Mouse (Mus musculus): ENCODE results near the gene Zdhhc1.

Gene Zdhhc1

DNA sequence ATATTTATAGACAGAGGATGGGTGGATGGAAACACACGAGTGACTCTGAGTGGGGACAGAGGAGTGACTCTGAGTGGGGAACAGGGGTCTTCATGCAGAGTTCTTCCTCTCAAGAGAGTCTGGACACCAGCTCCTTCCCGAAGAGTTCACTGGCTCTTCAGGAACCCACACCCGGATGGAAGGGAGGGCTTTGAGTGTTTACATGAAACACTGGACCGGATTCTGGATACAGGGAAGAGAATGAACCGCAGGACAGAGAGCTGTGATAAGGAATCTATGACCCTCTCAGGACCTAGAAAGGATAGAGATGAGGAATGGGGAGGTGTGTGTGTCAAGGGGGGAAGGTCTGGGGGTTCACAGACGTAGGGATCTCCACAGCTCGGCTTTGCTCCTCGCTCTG is 20.6 kb upstream of the Zdhhc1 start:
- no peak for DNase-seq

- DNase-seq = peak; percentile 80 to 85
Measured at GRCm38 (mm10) chr8:105516018-105516645, 19.4 kb upstream of the Zdhhc1 start.

DNA sequence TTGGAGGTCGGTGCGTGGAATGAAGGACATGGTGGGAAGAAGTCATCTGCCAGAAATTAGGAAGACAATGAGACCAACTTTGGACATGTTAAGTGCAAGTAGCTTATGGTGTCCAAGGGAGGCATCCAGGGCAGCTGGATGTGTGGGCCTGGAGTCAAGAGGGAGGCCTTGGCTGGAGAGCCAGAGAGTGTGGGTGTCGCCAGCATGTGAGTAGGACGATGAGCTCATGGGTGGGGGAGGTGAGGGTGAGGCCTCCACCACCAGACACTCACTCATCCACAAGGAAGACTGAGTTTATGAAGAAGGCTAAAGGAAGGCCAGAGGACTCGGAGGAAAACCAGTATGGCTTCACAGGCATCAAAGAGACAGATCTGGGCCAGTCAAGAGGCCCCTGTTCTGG is 18.0 kb upstream of the Zdhhc1 start:
- peak; percentile 50 to 70 for DNase-seq

DNA sequence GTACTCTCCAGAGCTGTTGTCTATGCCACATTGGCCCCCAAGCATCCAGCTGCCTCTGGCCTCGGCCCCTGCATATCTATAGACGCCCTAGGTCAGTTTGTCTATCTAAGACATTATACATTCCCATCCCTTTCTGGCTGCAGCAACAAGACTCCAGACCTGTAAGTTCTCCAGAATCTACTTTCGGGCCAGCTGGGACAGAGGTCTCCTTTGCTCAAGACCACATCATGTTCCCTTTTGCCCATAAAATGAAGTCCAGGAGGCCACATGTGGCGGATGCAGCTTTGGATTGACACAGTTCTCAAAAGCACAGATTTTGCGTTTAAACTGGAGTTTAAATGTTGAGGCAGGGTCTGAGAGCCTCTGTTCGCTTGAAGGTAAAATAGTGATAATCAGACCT is 17.5 kb upstream of the Zdhhc1 start:
- DNase-seq = no peak

DNA sequence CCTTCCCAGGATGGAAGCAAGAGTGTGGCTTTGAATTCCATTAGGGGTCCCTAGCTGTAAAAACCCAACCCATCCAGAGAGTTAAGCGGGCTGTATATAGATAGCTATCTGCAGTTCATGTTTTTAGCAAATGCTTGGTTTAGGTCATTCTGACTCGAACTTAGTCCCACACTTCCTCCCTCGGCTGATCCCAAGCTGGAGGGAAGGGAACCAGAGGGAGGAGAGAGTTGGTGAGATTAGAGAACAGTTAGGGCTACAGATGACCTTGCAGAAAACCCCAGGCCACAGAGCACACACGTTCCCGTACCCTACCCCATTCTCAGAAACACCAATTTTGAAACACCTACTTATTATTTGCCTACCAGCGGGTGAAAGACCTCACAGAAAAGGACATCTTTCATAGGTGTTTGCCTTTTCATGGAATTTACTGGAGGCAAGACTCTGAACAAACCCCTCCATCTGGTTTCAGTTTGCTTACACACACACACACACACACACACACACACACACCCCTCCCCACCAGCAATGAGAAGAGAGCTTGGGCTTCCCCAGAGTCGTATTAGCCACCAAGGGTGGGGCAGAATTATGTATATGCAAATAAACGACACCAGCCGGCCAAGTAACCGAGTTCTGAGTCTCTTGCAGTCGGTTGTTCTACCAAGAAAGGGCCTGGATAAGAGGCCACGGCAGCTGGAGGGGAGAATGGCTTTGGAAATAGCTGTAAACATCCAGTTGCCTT is 13.5 kb upstream of the Zdhhc1 start:
- no peak for DNase-seq

DNA sequence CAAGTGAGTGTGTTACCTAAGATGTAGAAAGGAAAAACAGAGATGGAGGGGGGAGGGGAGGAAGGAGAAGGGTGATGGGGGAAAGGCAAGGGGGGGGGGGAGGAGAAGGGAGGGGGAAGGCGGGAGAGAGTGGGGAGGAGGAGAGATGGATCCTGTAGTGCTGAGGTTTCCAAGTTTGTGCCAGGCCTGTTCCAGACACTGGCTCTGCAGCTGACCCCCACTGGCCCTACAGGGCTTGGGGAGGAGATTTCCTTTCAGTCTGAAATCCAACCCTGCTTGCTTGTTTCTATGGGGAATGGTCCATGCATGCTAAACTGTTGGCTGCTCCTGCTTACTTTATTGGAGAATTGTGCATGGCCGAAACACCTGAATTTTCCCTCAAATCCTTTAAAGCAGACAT is 12.1 kb upstream of the Zdhhc1 start:
- DNase-seq = no peak

DNA sequence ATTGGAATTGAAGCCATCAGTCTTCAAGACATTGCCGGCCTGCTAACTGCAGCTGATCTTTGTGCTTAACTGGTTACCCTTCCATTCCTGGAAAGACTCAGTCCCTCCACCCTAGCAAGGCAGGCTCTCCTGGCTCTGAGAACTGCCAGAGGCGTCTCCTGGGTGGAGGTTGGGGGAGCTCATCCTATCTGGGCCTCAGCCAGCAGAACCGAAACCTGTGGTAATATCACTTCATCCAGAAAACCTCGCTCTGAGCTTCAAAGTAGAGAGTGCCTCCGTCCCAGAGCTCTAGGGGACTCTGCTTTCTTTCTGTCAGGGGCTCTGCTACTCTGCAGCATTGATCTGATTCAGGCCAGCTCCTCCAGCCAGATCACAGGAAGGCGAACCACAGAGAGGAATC is 10.3 kb upstream of the Zdhhc1 start:
- DNase-seq = peak in 1 of 2 experiments; percentile 18

DNA sequence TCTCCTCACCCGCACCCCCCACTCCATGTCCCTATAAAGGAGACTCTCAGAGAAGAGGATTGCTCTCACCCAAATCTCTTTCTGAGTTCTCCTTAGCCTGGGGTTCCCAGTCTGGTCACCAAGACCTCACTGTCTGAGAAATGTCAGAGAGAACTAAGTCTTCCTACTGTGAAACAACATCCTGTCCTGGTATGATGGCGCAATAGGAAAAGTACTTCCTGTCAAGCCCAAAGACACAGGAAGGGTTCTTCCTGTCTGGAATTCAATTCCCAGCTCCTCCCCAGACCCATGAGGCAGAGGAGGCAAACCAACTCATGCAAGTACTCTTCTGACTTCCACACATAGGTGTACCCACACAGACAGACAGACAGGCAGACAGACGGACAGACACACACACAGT is 7.9 kb upstream of the Zdhhc1 start:
- peak; percentile 18 to 25 for DNase-seq

GRCm38 (mm10) chr8:105499787-105500186 is 3.1 kb upstream of the Zdhhc1 start:
- DNase-seq = peak in 1 of 2 experiments; percentile 23

DNA sequence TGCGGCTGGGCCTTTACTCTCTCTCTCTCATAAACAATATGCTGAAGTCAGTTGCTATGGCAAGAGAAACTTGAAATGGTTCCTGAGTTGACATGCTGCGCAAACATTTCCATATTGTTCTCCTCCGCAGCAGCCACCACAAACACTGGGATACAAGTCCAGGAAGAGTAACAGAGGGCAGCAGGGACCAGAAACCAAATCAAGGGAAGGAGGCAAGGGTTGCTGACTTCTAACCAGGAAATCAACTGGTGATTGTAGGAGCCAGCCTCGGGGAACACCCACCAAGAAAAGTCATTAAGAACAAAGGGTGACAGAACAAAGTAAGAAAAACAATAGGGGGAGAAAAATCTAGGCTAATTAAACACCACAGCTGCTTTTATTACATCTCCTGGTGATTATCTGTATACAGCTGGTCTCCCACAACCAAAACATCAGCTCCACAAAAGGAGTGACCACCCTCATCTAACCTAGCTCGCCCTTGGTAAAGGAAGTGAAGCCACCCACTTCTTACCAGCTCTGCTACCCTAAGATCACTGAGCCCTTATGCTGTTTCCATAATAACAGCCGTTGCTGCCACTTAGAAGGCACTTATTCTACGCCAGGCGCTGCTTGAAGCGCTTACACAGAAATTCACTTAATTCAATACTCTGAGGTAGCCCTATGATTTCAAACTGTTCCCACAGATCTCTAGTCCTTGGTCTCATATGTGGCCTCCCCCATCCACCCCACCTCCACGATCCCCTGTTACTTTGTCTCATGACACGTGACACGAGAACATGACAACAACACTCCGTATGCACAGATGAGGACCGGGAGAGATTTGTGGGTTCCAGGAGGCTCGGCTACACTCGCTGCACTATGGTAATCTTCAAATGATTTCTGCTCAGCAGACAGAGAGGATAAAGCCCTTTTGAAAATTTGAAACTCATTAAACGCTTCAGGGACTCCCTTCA is 1.1 kb downstream of the Zdhhc1 start:
- peak; percentile 27 to 39 for DNase-seq

DNA sequence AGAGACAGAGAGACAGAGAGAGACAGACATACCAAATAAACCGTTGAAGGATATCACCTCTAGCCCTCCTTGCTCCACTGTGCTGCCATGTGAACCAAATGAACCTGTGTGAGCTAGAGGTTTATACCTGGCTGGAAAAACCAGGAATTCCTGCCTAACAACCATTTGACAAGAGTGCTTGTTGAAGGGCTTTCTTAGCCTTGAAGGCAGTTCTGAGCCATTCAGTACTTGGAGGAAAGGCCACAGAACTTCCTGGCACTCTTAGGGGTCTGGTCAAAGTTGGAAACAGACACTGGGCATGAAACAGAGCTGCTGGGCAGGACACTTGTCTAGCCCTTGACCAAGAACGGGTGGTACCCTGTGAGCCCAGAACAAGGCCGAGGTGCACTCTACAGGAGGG is 2.1 kb downstream of the Zdhhc1 start:
- peak in 1 of 2 experiments; percentile 39 for DNase-seq

GRCm38 (mm10) chr8:105493495-105493894 is 3.2 kb downstream of the Zdhhc1 start:
- peak in 1 of 2 experiments; percentile 8 for DNase-seq

DNA sequence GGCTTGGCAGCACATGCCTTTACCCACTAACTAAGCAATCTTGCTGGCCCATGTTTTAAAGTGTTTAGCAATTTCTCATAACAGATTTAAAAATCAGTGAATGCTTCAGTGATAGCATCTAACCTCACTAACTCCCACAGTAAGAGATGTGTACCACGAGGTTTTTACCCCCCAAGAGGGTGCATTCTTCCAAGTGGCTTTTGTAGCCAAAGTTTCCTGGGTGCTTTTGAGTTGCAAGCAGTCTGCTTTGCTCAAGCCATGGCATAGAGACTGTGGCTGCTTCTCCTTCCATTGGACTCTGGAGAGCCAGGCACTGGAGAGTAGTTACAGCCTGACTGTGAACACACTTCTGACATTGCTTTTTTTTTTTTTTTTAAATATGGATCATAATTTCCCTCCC is 7.4 kb downstream of the Zdhhc1 start:
- DNase-seq = no peak

DNA sequence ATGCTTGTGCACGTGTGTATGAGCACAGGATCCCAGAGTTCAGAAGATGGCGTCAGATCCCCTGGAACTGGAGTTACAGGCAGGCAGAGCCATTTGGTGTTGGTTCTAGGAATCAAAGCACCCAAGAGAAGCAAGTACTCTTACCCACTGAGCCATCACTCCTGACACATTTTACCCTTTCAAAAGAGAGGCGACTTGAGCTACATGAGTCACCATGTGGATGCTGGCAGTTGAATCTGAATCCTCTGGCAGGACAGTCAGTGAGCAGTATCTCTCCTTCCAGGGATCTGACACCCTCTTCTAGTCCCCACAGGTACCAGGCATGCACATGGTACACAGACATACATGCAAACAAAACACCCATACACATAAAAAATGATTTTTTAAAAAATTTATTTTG is 8.6 kb downstream of the Zdhhc1 start:
- peak in 1 of 2 experiments; percentile 5 for DNase-seq

- peak; percentile 76 to 78 for DNase-seq
Measured at GRCm38 (mm10) chr8:105484392-105484791, 12.3 kb downstream of the Zdhhc1 start.

DNA sequence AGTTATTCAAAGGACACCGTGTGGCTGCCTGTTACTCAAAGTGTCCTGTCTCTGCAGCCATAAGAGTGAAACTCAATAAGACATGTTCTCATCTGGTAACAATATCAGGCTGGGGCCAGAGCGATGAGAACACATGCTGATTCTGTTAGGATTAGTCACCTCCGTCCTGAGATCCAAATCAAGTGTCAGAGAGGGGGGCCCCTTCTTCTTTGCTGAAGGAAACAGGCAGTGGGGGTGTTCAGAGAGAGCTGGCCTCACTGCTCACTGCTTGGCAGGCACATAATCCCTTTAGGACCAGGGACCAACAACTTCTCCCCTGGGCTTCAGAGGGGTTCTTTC is 12.7 kb downstream of the Zdhhc1 start:
- DNase-seq = no peak

- DNase-seq = peak; percentile 75 to 77
Measured at GRCm38 (mm10) chr8:105483212-105484029, 13.3 kb downstream of the Zdhhc1 start.

- DNase-seq = no peak
Measured at GRCm38 (mm10) chr8:105482123-105482522, 14.6 kb downstream of the Zdhhc1 start.

DNA sequence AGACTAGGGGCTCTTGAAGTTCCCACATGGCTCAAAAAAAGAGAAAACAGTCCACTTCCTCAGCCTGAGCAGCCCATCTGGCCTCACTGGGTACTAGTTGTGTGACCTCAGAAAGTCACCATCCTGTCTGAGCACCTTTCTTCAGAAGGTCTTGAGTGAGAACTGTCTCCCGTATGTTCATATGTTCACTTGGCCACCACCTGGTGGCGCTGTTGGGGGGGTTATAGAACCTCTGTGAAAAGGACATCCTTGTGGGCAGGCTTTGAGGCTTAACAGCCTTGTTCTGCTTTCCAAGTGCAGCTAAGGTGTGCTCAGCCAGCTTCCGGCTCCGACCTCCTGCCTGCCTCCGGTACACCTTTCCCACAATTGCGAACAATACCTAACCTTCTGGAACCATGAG is 15.2 kb downstream of the Zdhhc1 start:
- DNase-seq = peak; percentile 55 to 68

DNA sequence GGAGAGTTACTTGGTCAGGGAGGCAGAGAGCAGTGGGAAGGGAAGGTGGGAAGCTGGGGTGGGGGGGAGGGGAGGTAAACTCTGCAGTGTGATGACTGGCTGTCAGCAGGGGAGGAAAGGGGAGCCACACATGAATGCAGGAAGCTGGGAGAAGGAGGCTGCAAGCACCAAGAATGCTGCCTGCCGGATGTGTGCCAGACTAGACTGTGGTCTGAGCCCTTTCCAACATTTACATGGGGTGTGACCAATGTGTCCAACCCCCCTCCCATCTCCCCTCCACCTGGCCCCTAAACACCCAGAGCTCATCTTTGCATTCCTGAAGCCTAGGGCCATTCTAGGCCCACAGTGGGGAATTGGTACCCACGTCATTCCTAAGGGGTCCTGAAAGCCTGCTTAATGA is 15.7 kb downstream of the Zdhhc1 start:
- DNase-seq = no peak

DNA sequence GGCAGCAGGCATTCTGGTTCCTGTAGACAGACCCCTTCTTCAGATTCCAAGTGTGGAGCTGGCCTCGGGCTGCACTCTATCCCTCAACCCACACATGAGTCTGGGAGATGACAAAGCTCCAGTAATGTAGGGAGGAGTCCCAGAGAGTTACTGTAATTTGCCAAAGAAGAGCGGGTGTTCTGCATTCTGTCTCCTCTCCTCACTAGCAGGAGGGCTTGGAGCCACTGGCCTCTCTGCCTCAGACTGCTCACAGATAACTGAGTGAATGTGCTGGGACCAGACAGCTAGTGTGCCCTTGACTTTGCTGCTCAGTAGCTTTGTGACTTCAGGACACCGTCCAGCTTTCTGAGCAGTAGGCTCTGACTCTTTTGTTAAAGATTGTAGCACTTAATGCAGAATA is 18.9 kb downstream of the Zdhhc1 start:
- no peak for DNase-seq

GRCm38 (mm10) chr8:105476628-105477413 is 19.9 kb downstream of the Zdhhc1 start:
- peak; percentile 78 to 82 for DNase-seq

Measured in lung, postnatal 4 days (tissue).